Mouse (Mus musculus) mouse embryonic stem cell (cell line): ENCODE measurements around the gene Hexb.

ENCODE experiments used
- in situ Hi-C, 2 experiments: fragments of 300-500 bp; cut with MboI; formaldehyde crosslinking; loops; 1 replicate in 1 of 2; 3 replicates in 1 of 2; pipeline ENCODE4 v1.14.3; 2019 to 2020; ENCODE audit warnings: low sequenced_read_pairs in 2 of 2, low pct_unique_long_range_greater_than_20kb in 1 of 2, mixed read lengths in 1 of 2; ENCODE audit not compliant: unreplicated experiment in 1 of 2

The Hexb gene

GRCm38 (mm10) chr13:97233092-97233491, 34.9 kb upstream of the Hexb start:
- in situ Hi-C loops, result loop anchor here (5.0 to 10.0 kb wide), 3 partner anchors 119 to 704 kb away; no protein-coding TSS in a partner anchor

- in situ Hi-C loops, result loop anchor here (5.0 to 10.0 kb wide), 3 partner anchors 122 to 707 kb away; no protein-coding TSS in a partner anchor
Observed at GRCm38 (mm10) chr13:97230101-97230500, 31.9 kb upstream of the Hexb start.

- in situ Hi-C loops, result loop anchor here in 1 of 2 experiments (5.0 kb wide), 1 partner anchor 710 kb away; no protein-coding TSS in a partner anchor
Observed at GRCm38 (mm10) chr13:97227795-97228194, 29.6 kb upstream of the Hexb start.

GRCm38 (mm10) chr13:97225130-97225529, 27.0 kb upstream of the Hexb start:
- in situ Hi-C loops, result loop anchor here in 1 of 2 experiments (5.0 kb wide), 1 partner anchor 712 kb away; no protein-coding TSS in a partner anchor

- in situ Hi-C loops, result no loop called here
Observed at GRCm38 (mm10) chr13:97224341-97224982, 26.3 kb upstream of the Hexb start.

GRCm38 (mm10) chr13:97223856-97224255, 25.7 kb upstream of the Hexb start:
- in situ Hi-C loops, result no loop called here

- in situ Hi-C loops, result no loop called here
Observed at GRCm38 (mm10) chr13:97220022-97220421, 21.9 kb upstream of the Hexb start.

- in situ Hi-C loops, result no loop called here
Observed at GRCm38 (mm10) chr13:97216196-97216595, 18.0 kb upstream of the Hexb start.

GRCm38 (mm10) chr13:97215563-97215962, 17.4 kb upstream of the Hexb start:
- in situ Hi-C loops, result no loop called here

GRCm38 (mm10) chr13:97214583-97215268, 16.6 kb upstream of the Hexb start:
- in situ Hi-C loops, result no loop called here

GRCm38 (mm10) chr13:97208500-97209010, 10.4 kb upstream of the Hexb start:
- in situ Hi-C loops, result no loop called here

GRCm38 (mm10) chr13:97208112-97208478, 9.9 kb upstream of the Hexb start:
- in situ Hi-C loops, result no loop called here

GRCm38 (mm10) chr13:97207472-97208111, 9.4 kb upstream of the Hexb start:
- in situ Hi-C loops, result no loop called here

GRCm38 (mm10) chr13:97206046-97206445, 7.9 kb upstream of the Hexb start:
- in situ Hi-C loops, result no loop called here

GRCm38 (mm10) chr13:97205052-97205701, 7.0 kb upstream of the Hexb start:
- in situ Hi-C loops, result no loop called here

- in situ Hi-C loops, result no loop called here
Observed at GRCm38 (mm10) chr13:97201896-97202295, 3.7 kb upstream of the Hexb start.

GRCm38 (mm10) chr13:97201076-97201475, 2.9 kb upstream of the Hexb start:
- in situ Hi-C loops, result no loop called here

GRCm38 (mm10) chr13:97199123-97199522, 966 bp upstream of the Hexb start:
- in situ Hi-C loops, result no loop called here

- in situ Hi-C loops, result no loop called here
Observed at GRCm38 (mm10) chr13:97196925-97197218, 1.3 kb downstream of the Hexb start.
